Mouse (Mus musculus): Measurements from ENCODE around the gene Arhgap40. TPM values are rescaled to one million over a fixed set of nuclear protein-coding genes. Genes with fewer than 3 reads are reported as not detected.

Gene Arhgap40
- polyA plus RNA-seq (2015; fragmentation: Nextera tagmentation; extraction: Ambion mirVana), result 0.10 TPM in 1 of 2 replicates, not detected in the other

- no peak for DNase-seq (ENCODE audit: low spot score)
These were observed at the start of gene Arhgap40 for GRCm38 (mm10) chr2:158512528-158512927. TSS of gene Arhgap40 (plus strand) at chr2:158512796.

- no peak for DNase-seq (ENCODE audit: low spot score)
These were observed 38.4 kb upstream of the Arhgap40 start for GRCm38 (mm10) chr2:158474159-158474558.

DNA sequence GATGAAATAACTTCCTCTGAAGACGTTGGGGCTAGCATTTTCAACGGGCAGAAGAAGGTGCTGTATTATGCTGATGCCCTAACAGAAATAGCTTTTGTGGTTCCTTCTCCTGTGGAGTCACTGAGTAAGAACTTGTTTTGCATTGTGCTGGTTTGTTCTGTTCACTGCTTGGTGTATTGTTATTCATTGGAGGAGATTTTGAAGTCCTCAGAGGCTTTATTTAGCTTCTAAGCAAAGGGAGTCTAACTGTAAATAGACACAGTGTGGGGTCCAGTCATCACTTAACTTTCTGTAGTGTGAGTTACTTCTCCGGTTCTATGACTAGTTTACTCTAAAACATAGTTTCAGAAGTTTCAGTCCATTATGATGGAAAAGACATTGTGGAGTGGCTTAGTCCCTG, 35.0 kb upstream of the Arhgap40 start:
- no peak for DNase-seq (ENCODE audit: low spot score)

DNA sequence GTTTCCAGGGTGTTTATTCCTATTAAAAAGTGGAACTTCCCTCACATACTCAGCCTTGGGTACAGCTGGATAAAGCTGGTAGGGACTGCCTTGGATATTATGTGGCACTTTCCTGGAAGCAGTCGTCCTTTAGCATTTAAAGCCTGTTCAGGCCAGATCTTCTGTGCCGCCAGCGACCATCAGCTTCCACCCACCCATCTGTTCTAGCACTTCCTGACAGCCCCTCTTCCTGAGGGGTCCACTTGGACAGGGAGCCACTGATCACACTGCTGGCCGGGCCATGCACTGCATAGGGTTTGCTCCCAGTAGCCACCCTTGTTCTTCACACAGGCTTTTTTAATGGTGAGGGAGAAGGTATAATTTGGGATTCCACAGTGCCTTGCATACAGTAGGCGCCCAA, 14.1 kb upstream of the Arhgap40 start:
- DNase-seq (ENCODE audit: low spot score), result no peak

DNA sequence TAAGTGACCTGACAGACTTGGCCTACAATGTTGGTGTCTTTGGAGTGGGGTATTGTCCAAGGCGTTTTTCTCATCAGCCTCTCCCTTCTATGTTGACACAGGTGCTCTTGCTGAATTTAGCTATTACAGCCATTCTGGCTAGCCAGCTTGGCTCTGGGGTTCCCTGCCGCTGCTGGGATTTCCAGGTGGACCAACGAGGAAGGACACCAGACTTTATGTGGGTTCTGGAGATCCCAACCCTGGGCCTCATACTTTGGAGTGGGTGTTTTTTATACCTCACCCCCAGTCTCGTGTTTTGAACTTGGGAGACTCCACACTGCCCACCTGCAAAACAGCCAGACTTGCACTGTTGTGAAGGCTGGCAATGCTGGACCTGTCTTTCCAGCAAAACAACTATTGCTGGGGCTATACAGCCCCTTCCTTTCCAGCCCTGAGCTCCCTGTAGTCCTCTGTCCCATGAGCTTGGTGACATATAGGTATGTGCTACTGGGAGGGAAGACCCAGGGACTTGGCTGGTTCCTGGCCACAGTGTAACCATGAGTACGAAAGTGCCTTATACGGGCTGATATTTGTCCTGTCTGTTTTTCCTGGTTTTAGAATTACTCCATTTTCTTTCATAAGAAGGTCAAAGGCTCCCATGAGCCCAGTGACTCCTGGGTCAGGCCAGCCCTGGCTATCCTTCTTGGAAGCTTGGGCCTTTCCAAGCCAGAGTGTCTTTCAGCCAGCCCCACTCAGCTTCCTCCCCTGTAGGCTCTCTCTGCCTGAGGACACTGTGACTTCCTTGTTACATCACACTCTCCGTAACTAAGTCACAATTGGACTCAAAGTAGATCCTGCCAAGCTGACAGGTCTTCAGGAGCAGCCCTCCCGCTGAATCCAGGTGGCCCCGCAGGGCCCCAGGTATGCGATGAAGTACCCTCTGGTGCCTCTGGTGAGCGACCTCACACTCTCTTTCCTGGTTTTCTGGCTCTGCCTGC, 10.5 kb upstream of the Arhgap40 start, which contains the start of gene Adig:
TSS of gene Adig (plus strand) at position 777 of the 977 bp plus-strand sequence.
- no peak for DNase-seq (ENCODE audit: low spot score)

GRCm38 (mm10) chr2:158503226-158503625, 9.4 kb upstream of the Arhgap40 start:
- no peak for DNase-seq (ENCODE audit: low spot score)

- DNase-seq (ENCODE audit: low spot score), result no peak
These were observed 8.9 kb upstream of the Arhgap40 start for GRCm38 (mm10) chr2:158503671-158504070.

- no peak for DNase-seq (ENCODE audit: low spot score)
These were observed 6.1 kb upstream of the Arhgap40 start for GRCm38 (mm10) chr2:158506475-158506874.

DNA sequence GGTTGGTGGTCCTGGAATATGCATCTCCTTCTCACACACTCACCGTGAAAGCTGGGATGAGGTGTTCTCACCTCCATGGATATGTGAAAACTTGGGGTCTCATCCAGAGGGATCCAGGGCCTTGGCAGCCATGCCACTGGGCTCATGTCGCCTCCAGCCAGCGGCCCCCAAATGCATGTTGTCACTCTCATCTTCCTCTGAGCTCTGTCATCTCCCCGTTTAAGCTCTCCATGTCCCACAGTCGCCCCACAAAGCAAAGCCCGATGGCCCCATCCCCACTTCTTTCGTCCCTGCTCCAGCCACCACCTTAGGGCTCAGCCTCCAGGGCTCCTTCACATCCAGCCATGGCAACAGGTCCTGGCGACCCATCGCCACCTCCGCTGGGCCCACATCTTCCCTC, 5.5 kb upstream of the Arhgap40 start:
- DNase-seq (ENCODE audit: low spot score), result no peak

GRCm38 (mm10) chr2:158510665-158511064, 1.9 kb upstream of the Arhgap40 start:
- DNase-seq (ENCODE audit: low spot score), result no peak

DNA sequence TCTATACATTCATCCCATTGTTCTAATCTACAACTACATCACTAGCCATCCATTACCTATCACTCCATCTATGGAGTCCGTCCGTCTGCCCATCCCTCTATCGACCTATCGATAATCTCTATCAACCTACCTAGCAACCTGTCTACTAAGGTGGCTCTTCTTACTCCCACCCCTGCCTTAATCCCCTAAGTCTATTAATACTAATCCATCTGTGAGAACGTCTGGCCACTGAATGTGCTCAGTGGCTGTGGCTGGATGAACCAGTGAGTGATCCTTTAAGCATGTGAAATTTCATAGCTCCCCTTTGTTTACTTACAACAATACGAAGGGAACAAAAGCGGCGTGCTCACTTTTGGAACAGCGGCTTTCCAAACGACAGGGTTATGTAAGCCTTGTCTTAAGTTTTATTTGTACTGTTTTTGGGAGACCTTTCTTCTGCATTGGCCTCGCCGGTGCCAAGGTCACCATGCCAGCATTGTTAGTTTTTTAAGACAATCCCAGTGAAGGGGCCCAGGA, 1.3 kb downstream of the Arhgap40 start:
- DNase-seq (ENCODE audit: low spot score), result no peak

DNA sequence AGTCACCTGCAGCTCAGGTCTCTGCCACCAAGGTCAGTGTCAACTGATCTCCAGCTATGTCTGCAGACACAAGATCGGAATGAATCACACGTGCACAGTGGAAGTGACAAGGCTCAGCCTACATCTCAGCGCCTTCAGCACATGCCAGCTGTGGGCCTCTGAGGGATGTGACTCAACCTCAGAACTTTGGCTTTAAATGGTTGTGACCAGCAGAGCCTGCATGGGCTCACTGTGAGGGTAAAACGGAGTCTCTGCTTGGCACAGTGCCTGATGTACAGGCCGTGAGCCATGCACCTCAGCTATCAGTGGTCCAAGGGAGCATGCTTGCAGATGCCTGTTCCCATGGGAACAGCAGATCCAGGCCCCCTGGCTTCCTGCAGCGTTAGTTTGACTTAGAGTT, 6.0 kb downstream of the Arhgap40 start:
- DNase-seq (ENCODE audit: low spot score), result no peak

DNA sequence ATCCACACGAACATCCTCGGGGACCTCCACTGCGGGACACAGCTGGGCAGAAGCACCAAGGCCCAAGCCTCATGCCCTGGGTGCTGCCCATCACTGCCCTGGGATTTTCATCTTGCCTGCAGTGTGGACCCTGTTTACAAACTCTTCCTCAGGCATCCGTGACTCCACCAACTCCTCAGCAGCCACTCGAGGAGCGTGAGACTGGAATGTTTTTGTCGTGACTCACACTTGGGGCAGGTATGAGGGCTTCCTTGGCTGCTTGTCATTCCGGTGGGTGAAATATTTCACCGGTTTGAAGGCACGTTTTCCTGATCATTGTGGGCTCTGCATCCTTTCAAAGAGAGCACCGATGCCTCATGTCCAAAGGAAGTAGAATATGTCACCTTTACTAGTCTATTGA, 6.5 kb downstream of the Arhgap40 start:
- no peak for DNase-seq (ENCODE audit: low spot score)

GRCm38 (mm10) chr2:158519800-158520199, 7.2 kb downstream of the Arhgap40 start:
- no peak for DNase-seq (ENCODE audit: low spot score)

DNA sequence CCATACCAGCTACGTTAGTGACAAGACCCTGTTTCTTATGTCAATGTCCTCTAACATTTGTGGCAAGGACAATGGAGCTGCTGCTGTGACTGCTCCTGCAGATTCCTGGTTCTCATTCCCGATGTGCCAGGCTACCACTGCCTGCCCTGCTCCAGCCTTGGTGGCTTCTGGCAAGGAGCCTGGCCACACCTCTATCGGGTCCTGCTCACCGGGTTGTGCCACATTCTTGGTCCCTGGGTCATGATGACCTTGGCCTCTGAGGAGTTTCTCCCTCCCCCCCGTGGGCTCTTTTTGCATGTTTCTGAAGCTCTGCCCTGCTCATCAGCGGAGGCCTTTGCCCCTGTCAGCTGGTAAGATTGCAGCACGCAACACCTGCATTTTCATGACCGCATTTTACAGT, 10.5 kb downstream of the Arhgap40 start:
- no peak for DNase-seq (ENCODE audit: low spot score)

- no peak for DNase-seq (ENCODE audit: low spot score)
These were observed 11.7 kb downstream of the Arhgap40 start for GRCm38 (mm10) chr2:158524129-158524860.

DNA sequence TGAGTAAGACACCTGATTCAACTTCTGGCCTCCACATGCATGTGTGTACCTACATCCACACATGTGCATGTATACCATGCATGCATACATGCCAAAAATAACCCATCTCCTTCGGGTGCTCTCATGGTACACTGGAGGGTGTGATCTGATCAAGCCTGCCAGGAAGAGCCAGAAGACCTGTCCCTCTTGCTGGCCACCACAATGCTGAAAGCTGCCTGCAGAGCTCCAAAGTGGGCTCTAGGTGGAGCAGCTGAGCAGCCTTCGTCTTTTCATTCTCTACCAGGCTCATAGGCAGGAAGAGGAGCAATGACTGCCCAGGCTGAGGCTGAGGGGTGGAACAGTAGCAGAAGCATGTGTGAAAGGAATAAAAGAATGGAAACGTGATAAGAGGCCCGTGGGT, 21.5 kb downstream of the Arhgap40 start:
- DNase-seq (ENCODE audit: low spot score), result peak; percentile 61

- no peak for DNase-seq (ENCODE audit: low spot score)
These were observed 22.0 kb downstream of the Arhgap40 start for GRCm38 (mm10) chr2:158534559-158534958.

- peak; percentile 48 for DNase-seq (ENCODE audit: low spot score)
These were observed 27.1 kb downstream of the Arhgap40 start for GRCm38 (mm10) chr2:158539433-158540305.

DNA sequence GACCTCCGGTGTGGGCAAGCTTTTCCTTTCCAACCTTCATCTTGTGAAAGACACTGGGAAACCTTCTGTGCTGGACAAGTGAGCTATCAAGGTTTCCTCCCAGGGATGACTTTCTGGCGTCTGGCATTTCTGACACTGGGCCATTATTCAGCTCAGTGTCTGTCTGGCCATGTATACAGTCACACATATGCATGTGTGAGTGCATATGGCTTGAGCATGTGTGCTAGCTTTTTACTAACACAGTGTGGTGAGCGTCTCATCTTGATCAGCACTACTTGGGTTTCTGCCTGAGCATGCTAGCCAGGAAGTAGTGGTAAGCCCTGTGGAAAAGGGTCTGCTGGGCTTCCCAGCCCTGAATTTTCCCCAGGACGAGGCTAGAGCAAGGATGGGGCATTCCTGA, 28.7 kb downstream of the Arhgap40 start:
- DNase-seq (ENCODE audit: low spot score), result no peak

DNA sequence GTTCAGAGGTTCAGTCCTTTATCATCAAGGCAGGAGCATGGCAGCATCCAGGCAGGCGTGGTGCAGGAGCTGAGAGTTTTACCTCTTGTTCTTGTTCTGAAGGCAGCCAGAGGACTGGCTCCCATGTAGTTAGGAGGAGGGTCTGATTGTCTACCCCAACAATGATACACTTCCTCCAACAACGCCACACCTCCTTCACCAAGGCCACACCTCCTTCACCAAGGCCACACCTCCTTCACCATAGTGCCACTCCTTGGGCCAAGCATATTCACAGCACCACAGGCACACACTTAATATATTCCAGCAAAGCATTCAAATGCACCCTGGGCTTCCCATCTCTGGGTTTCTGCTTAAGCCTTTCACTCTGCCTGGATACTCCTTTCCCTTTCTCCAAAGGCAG, 32.7 kb downstream of the Arhgap40 start:
- DNase-seq (ENCODE audit: low spot score), result no peak
